Mouse (Mus musculus) hindbrain, embryonic 11.5 days (tissue): Measurements from ENCODE around the gene Prr29. TPM values are rescaled to one million over a fixed set of nuclear protein-coding genes. Genes with fewer than 3 reads are reported as not detected.
"Not testable (repeated sequence)": the region's sequence is repeated elsewhere in the genome, so short reads cannot be mapped to it uniquely, and the experiment has no call there.

Experiments
- ATAC-seq: fragments of 200-750 bp; cut with Nextera tagmentation; 2 replicates; pipeline ENCODE4 v1.8.0; 2017; ENCODE audit warnings: mild to moderate bottlenecking, moderate TSS enrichment, moderate library complexity; ENCODE audit not compliant: low FRiP score
- DNase-seq: peaks from one replicate; pipeline ENCODE4 v3.0.0-alpha.2; 2015; ENCODE audit warnings: low spot score
- H3K27ac ChIP-seq: fragments of 300-500 bp; sonication (generic); 2 replicates; pipeline ENCODE4 v1.5.1; 2014; ENCODE audit warnings: mild to moderate bottlenecking, low read depth, low read length
- H3K27me3 ChIP-seq: fragments of 300-500 bp; sonication (generic); 2 replicates; pipeline ENCODE4 v1.6.1; 2014; ENCODE audit warnings: mild to moderate bottlenecking, low read length, moderate library complexity, mixed read lengths; ENCODE audit not compliant: control insufficient read depth, insufficient read depth
- H3K36me3 ChIP-seq: fragments of 300-500 bp; sonication (generic); 2 replicates; pipeline ENCODE4 v1.6.1; 2014; ENCODE audit warnings: mild to moderate bottlenecking, low read length, moderate library complexity, mixed read lengths; ENCODE audit not compliant: control insufficient read depth, insufficient read depth
- H3K4me1 ChIP-seq: fragments of 300-500 bp; sonication (generic); replicated peaks from 2 replicates; pipeline ENCODE4 v1.6.1; 2014; ENCODE audit warnings: low read length, mixed read lengths; ENCODE audit not compliant: control insufficient read depth, insufficient read depth
- H3K4me2 ChIP-seq: fragments of 300-500 bp; sonication (generic); replicated peaks from 2 replicates; pipeline ENCODE4 v1.6.1; 2014; ENCODE audit warnings: mild to moderate bottlenecking, low read depth, low read length
- H3K4me3 ChIP-seq: fragments of 300-500 bp; sonication (generic); 2 replicates; pipeline ENCODE4 v1.5.1; 2014; ENCODE audit warnings: low read depth, low read length
- H3K9ac ChIP-seq: fragments of 300-500 bp; sonication (generic); 2 replicates; pipeline ENCODE4 v1.6.1; 2014; ENCODE audit warnings: low read depth, low read length
- H3K9me3 ChIP-seq: fragments of 300-500 bp; sonication (generic); 2 replicates; pipeline ENCODE4 v1.6.1; 2016; ENCODE audit warnings: low read length; ENCODE audit not compliant: control insufficient read depth
- WGBS: fragments of 180-500 bp; shearing (Covaris S2); extraction: QIAGEN DNeasy Blood & Tissue Kit; methylation state at CpG from one replicate; pipeline ENCODE4 v1.1.7; 2014; 5-methylcytosine and 5-hydroxymethylcytosine counted together
- polyA plus RNA-seq: library from polyadenylated mRNA; unstranded; fragments of >200 nt; fragmentation: Nextera tagmentation; extraction: Ambion mirVana; gene quantifications from 2 replicates; pipeline ENCODE4 v1.2.1, GENCODE M21; 2014

Gene Prr29
- polyA plus RNA-seq, 1 experiment from 2014 or later: not detected

DNA sequence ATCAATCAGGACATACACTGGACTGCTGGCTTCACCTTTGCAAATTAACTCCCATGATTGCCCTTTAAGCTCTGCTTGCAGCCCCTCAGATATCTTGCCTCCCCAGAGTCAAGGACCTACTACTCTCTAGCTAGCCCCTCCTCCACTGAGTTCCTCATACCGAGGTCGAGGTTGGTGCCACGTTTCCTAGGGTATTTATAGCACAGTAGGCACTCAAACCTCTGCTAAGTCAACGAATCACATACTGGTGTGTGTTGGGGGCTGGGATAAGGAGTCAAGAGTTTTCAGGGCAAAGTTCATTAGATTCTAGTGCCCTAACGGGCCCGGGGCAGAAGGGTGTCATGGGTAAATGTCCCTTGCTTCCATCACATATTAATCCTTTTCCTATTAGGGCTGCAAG, 36.1 kb upstream of the Prr29 start:
- 84% methylated on average over 6 of the region's 6 CpGs for whole genome bisulfite sequencing
- no peaks in the 10 kb centered on the region for H3K27me3 ChIP-seq
- H3K4me1 ChIP-seq: no peaks in the 10 kb centered on the region
- H3K4me2 ChIP-seq: no peak overlapping the region
- H3K9ac ChIP-seq: no peak overlapping the region
- H3K4me3 ChIP-seq: no peak overlapping the region
- H3K27ac ChIP-seq: no peak overlapping the region
- H3K9me3 ChIP-seq: no peaks in the 10 kb centered on the region
- no peaks in the 10 kb centered on the region for H3K36me3 ChIP-seq
- ATAC-seq: no peak
- no peak for DNase-seq

DNA sequence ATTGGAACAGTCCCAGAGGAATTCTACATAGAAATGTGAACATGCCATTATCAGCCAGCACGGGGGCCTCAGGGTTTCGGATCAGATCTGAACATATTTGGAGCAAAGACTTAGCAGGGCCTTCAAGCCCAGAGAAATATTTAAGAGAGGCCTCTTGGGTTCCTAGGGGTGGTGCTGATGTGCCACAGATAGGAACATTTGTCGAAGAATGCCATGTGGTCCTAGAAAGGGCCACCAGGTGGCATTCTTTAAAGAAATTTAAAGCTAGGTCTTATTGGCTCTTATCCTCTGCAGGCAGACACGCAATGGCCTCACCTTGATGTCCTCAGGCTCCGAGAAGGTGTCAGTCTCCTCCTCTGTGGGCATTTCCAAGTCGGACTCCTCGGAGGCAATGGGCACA, 35.6 kb upstream of the Prr29 start:
- DNase-seq: peak; percentile 13

DNA sequence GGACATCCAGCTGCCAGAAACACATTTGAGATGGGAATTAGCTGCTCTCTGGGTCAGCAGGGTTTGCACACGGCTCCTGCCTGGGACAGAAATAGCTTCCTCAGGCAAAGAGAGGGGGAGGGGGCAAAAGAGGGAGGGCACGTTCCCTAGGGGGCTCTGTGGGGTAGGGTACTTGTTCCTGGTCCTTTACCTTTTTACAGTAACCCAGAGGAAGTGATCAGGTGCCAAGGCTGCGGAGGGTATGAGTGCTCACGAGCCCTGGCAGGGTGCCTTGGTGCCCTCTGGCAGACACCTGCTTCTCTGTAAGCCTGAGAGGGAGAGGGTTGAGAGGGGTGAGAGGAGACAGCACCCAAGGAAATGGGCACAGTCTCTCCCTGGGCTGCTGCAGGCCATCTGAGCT, 32.8 kb upstream of the Prr29 start:
- Histone ChIP-seq H3K36me3 (no peaks in the 10 kb centered on the region), H3K9ac (no peak overlapping the region), H3K27ac (no peak overlapping the region), H3K9me3 (no peaks in the 10 kb centered on the region), H3K4me3 (no peak overlapping the region), H3K27me3 (no peaks in the 10 kb centered on the region), H3K4me1 (no peaks in the 10 kb centered on the region), H3K4me2 (no peak overlapping the region)
- 59% methylated on average over 4 of the region's 4 CpGs for WGBS
- DNase-seq: no peak
- no peak for ATAC-seq

More for the DNA sequence above, 35.6 kb upstream of the Prr29 start:
- no peaks in the 10 kb centered on the region for H3K9me3 ChIP-seq
- ATAC-seq: no peak
- H3K4me1 ChIP-seq: no peaks in the 10 kb centered on the region
- H3K9ac ChIP-seq: no peak overlapping the region
- no peak overlapping the region for H3K4me3 ChIP-seq
- no peaks in the 10 kb centered on the region for H3K27me3 ChIP-seq
- no peak overlapping the region for H3K4me2 ChIP-seq
- WGBS: 70% methylated on average over 7 of the region's 7 CpGs
- H3K27ac ChIP-seq: no peak overlapping the region
- H3K36me3 ChIP-seq: no peaks in the 10 kb centered on the region

DNA sequence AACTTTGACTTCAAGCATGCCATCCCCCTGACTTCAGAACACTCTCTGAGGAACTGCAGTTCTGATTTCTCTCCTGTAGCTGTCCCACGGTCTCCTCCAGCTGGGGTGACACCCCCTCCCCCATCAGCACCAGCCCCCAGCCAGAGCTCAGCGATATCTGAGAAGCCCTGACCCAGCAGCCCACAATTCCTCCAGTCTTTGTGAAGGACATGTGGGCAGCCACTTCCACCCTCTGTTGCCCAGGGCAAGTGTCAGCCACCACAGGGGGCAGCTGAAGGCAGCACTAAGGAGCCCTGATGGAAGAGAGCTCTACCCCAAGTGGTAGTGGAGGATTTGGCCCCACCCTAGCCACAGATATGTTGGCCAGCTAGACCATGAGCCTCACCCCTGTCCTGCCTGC, 31.2 kb upstream of the Prr29 start:
- ATAC-seq (no peak), DNase-seq (no peak)
- H3K27me3 ChIP-seq: no peaks in the 10 kb centered on the region
- H3K9ac ChIP-seq: no peak overlapping the region
- H3K4me1 ChIP-seq: no peaks in the 10 kb centered on the region
- no peaks in the 10 kb centered on the region for H3K9me3 ChIP-seq
- H3K4me3 ChIP-seq: no peak overlapping the region
- WGBS: 7% methylated on average over 2 of the region's 2 CpGs
- no peak overlapping the region for H3K4me2 ChIP-seq
- no peak overlapping the region for H3K27ac ChIP-seq
- H3K36me3 ChIP-seq: no peaks in the 10 kb centered on the region

DNA sequence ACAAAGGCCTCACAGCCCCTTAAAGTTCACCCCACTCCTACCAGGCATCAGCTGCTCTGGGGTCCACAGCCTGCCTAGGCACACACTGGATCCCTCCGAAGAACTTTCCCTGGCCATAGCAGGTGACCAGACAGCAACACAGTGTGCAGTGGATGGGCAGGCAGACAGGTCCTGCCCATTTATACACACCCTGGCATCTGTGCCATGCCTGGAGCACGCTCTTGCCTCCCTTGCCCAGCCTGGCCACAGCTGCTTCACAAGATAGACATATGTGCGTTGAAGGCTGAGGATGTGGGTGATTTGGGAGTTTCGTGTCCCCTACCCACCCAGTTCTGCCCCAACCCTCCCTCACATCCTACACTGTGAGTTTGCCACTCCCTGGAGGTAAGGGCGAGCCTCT, 27.2 kb upstream of the Prr29 start:
- WGBS: 84% methylated on average over 5 of the region's 5 CpGs
- no peak for ATAC-seq
- no peak overlapping the region for H3K27ac ChIP-seq

DNA sequence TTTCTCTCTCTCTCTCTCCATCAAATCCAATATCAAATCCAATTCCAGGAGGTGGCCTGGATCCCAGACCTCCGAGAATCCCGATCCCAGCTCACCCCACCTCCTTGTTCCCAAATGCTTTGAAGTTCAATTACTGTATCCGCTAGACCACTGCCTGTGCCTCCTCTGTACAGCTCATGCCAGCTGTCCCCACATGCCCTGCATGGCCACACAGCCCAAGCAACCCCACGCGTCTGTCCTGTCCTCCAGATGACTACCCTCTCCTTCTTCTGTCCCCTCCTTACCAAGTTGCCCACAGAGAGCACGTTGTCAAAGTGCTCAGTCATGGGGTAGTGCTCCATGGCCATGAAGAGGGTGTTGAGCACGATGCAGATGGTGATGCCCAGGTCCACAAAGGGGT, 26.4 kb upstream of the Prr29 start:
- no peak for ATAC-seq
- Histone ChIP-seq H3K27ac (no peak overlapping the region), H3K4me3 (no peak overlapping the region), H3K9ac (no peak overlapping the region), H3K4me2 (no peak overlapping the region), H3K4me1 (no peaks in the 10 kb centered on the region), H3K9me3 (no peaks in the 10 kb centered on the region), H3K27me3 (no peaks in the 10 kb centered on the region), H3K36me3 (no peaks in the 10 kb centered on the region)
- 86% methylated on average over 7 of the region's 7 CpGs for WGBS
- DNase-seq: no peak

More for the DNA sequence above, 27.2 kb upstream of the Prr29 start:
- Histone ChIP-seq H3K4me3 (no peak overlapping the region), H3K27me3 (no peaks in the 10 kb centered on the region), H3K9me3 (no peaks in the 10 kb centered on the region), H3K4me1 (no peaks in the 10 kb centered on the region), H3K36me3 (no peaks in the 10 kb centered on the region), H3K4me2 (no peak overlapping the region), H3K9ac (no peak overlapping the region)
- no peak for DNase-seq

DNA sequence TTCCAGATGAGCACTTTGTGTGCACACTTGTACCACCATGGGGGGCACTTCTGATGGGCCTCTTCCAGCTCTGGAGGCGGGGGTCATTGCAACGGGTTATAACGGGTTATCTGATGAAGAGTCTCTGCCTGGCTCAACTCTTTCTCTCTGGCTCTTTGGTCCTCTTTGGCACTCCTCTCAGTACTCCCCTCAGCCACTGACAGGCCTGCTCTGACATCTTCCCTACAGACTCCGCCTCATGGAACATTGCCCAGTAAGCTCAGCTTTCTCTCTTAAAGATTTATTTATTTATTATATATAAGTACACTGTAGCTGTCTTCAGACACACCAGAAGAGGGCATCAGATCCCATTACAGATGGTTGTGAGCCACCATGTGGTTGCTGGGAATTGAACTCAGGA, 25.9 kb upstream of the Prr29 start:
- DNase-seq, H3K4me3 ChIP-seq, H3K27me3 ChIP-seq, H3K27ac ChIP-seq, H3K9me3 ChIP-seq, H3K36me3 ChIP-seq, H3K4me2 ChIP-seq, ATAC-seq, H3K4me1 ChIP-seq, H3K9ac ChIP-seq: not testable (repeated sequence)
- 90% methylated on average over 4 of the region's 4 CpGs for WGBS

DNA sequence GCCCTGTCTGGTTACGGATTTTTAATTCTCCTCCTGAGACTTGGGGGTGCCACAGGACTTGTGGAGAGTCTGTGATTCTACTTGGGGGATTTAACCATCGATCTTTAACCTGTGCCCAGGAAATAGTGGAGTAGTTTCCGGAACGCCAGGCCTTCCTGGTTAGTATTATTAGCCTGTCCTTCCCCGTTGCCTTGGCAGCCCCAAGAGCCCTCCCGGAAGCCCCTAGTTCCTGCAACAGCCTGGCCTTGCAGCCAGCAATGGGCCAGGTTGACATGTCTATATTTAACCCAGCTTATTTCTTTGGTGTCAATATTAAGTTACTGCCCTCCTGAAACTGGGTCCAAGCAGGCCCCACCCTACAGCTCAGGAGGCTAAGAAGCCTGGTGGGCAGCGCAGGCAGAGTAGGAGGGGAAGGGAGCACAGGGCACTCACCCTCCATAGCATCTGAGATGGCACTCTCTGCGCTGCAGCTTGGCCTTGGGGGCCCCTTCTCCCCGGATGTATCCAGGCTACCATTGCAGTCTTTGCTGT, 24.2 kb upstream of the Prr29 start:
- Histone ChIP-seq H3K4me3 (no peak overlapping the region), H3K4me2 (no peak overlapping the region), H3K27ac (no peak overlapping the region), H3K27me3 (no peaks in the 10 kb centered on the region), H3K4me1 (no peaks in the 10 kb centered on the region), H3K9me3 (no peaks in the 10 kb centered on the region), H3K9ac (no peak overlapping the region), H3K36me3 (no peaks in the 10 kb centered on the region)
- DNase-seq: no peak
- ATAC-seq: no peak
- WGBS: 78% methylated on average over 9 of the region's 9 CpGs

DNA sequence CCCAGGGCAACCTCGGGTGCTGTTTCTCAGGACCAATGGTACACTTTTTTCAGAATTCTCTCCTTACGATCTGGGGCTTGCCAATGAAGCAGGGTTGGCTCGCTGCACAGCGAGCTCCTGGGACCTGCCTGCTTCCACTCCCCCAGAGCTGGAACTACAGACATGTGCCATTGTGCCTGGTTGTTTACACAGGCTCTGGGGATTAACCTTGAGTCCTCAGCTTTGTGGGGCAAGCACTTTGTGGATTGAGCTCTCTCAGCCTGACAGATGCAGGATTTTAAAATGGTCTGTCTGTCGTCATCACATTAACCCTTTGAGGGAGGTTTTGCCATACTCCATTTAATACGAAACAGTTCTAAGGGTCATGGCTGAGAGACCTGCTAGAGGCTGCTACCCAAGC, 20.4 kb upstream of the Prr29 start:
- H3K27me3 ChIP-seq: no peaks in the 10 kb centered on the region
- H3K4me1 ChIP-seq: no peaks in the 10 kb centered on the region
- no peaks in the 10 kb centered on the region for H3K9me3 ChIP-seq
- H3K4me3 ChIP-seq: no peak overlapping the region
- 60% methylated on average over 6 of the region's 6 CpGs for WGBS
- no peaks in the 10 kb centered on the region for H3K36me3 ChIP-seq
- no peak overlapping the region for H3K4me2 ChIP-seq
- H3K9ac ChIP-seq: no peak overlapping the region
- H3K27ac ChIP-seq: no peak overlapping the region
- DNase-seq (no peak), ATAC-seq (no peak)
